Mouse (Mus musculus) forebrain, embryonic 16.5 days (tissue): ENCODE results near the gene Zfp81. TPM values are rescaled to one million over a fixed set of nuclear protein-coding genes. Genes with fewer than 3 reads are reported as not detected.
A peak's percentile ranks its signal among the peaks of the same experiment; 100 is the strongest.
"Not testable (repeated sequence)": the region's sequence is repeated elsewhere in the genome, so short reads cannot be mapped to it uniquely, and the experiment has no call there.

ENCODE experiments used
- ATAC-seq: fragments of 200-750 bp; cut with Nextera tagmentation; 2 replicates; pipeline ENCODE4 v1.8.0; 2017; ENCODE audit warnings: mild to moderate bottlenecking, moderate library complexity
- H3K27ac ChIP-seq: fragments of 300-500 bp; sonication (generic); 2 replicates; pipeline ENCODE4 v1.5.1; 2014; ENCODE audit warnings: low read length, control low read depth
- H3K27me3 ChIP-seq: fragments of 300-500 bp; sonication (generic); replicated peaks from 2 replicates; pipeline ENCODE4 v1.6.1; 2014; ENCODE audit warnings: low read length; ENCODE audit not compliant: control insufficient read depth, insufficient read depth
- H3K36me3 ChIP-seq: fragments of 300-500 bp; sonication (generic); 2 replicates; pipeline ENCODE4 v1.6.1; 2014; ENCODE audit not compliant: control insufficient read depth, insufficient read depth
- H3K4me1 ChIP-seq: fragments of 300-500 bp; sonication (generic); replicated peaks from 2 replicates; pipeline ENCODE4 v1.6.1; 2014; ENCODE audit warnings: low read length; ENCODE audit not compliant: control insufficient read depth, insufficient read depth
- H3K4me2 ChIP-seq: fragments of 300-500 bp; sonication (generic); 2 replicates; pipeline ENCODE4 v1.6.1; 2014; ENCODE audit warnings: mild to moderate bottlenecking, low read length, control low read depth
- H3K4me3 ChIP-seq: fragments of 300-500 bp; sonication (generic); replicated peaks from 2 replicates; pipeline ENCODE4 v1.5.1; 2014; ENCODE audit warnings: mild to moderate bottlenecking, low read length, control low read depth
- H3K9ac ChIP-seq: fragments of 300-500 bp; sonication (generic); replicated peaks from 2 replicates; pipeline ENCODE4 v1.6.1; 2014; ENCODE audit warnings: low read depth, low read length, control low read depth
- H3K9me3 ChIP-seq: fragments of 300-500 bp; sonication (generic); 2 replicates; pipeline ENCODE4 v1.6.1; 2016; ENCODE audit warnings: low read length; ENCODE audit not compliant: control insufficient read depth
- WGBS: fragments of 180-500 bp; shearing (Covaris S2); extraction: QIAGEN DNeasy Blood & Tissue Kit; methylation state at CpG from one replicate; pipeline ENCODE4 v1.1.7; 2014; 5-methylcytosine and 5-hydroxymethylcytosine counted together
- polyA plus RNA-seq: library from polyadenylated mRNA; unstranded; fragments of >200 nt; fragmentation: Nextera tagmentation; extraction: Ambion mirVana; gene quantifications from 2 replicates; pipeline ENCODE4 v1.2.1, GENCODE M21; 2015

Zfp81 gene
- 20.9 and 25.9 TPM in 2 replicates for polyA plus RNA-seq

DNA sequence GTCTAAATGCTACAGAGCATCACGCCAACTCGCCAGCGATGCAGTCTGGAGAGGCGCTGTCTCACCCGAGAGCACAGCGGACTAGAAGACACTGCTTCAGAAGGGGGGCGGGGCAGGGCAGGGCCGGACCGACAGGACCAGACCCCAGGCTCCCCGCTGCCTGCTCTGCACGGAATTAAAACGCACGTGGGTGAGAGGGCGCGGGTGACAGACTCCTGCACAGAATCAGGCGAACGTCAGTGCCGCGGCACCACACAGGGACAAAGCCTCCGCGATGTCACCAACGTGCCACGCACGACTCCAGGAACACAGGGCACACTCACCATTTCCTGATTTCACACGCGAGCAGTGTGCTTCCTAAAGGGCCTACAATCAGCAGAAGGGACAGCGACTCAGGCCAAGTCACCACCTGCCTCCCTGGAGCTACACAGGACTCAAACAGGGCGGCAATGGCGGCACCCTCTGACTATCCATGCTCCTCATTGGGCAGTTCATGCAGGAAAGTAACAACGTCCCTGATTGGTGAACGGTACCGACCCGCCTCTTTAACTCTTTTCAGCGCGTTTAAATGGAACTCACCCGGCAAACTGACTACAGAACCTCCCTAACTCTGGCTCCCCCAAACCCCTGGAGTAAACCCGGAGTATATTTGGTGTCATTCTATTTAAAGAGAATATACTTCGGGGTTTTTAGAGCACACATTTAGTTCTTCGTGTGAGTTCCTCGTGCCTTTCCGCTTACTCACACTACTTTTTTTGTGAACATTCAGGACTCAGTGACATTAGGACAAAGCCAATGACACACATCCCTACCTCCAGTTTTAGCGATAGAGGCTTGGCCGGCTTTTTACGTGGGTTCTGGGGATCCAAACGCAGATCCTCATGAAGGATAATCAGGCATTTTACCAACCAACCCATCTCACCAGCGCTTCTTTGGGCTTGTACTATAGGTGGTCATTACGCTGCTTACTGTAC is at the start of gene Zfp81:
TSS of gene Zfp81 (minus strand) at position 468 of the 974 bp plus-strand sequence.
- 3% methylated on average over 47 of the region's 47 CpGs for WGBS
- Histone ChIP-seq H3K27me3 (no peaks in the 10 kb centered on the region), H3K4me3 (peak within 1 kb of the TSS; percentile 84), H3K4me2 (peak within 1 kb of the TSS; percentile 81), H3K9ac (peak within 1 kb of the TSS; percentile 90), H3K4me1 (peaks cover 8% of the 10 kb centered on the region), H3K36me3 (no peaks in the 10 kb centered on the region), H3K27ac (peak within 1 kb of the TSS; percentile 91), H3K9me3 (no peaks in the 10 kb centered on the region; the same call in 1 of the 2 replicates)
- peak; percentile 100 for ATAC-seq

DNA sequence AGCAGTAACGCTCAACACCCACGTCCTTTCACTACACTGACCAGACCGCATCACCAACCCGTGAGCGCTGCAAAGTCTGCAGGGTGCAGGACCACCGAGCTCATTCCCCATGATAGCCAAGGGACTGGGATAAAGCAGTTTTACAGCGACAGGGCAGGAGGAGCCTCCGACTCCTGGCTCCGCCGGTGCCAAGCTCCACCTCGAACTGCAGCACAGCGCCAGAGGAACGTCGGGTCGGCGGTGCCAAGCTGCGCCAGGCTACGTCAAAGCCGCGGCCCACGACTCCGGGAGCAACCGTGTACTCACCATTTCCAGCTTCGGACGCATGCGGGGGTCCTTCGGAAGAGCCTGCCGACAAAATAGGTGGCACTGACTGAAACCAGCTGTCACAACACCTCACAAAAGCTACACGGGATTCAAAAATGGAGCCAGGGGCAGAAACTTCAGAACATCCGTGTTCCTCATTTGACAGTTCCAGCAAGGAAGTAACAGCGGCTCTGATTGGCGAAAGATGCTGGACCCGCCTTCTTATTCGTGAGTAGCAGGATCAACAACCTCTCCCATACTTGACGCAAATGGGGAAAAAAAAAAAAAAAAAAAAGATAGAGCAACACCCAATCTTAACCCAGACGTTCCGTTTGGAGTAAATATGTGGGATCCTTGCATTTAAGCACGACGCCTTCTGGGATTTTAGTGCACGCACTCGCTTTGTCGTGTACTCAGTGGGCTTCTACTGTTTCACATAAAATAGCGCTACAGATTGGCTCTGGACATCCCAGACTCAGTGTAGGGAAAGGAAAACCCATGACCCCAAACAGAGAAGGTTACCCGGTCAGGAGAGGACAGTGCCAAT is 35.7 kb upstream of the Zfp81 start, which contains the start of gene Zfp101:
TSS of gene Zfp101 (minus strand) at position 460 of the 853 bp plus-strand sequence.
- Histone ChIP-seq H3K9me3 (no peaks in the 10 kb centered on the region), H3K9ac (peak within 1 kb of the TSS; percentile 66), H3K27ac (peak within 1 kb of the TSS; percentile 87), H3K27me3 (no peaks in the 10 kb centered on the region), H3K4me1 (peaks cover 9% of the 10 kb centered on the region), H3K4me2 (peak within 1 kb of the TSS; percentile 65), H3K36me3 (no peaks in the 10 kb centered on the region), H3K4me3 (peak within 1 kb of the TSS; percentile 71)
- peak; percentile 99 for ATAC-seq
- under 1% methylated on average over 44 of the region's 44 CpGs for WGBS

DNA sequence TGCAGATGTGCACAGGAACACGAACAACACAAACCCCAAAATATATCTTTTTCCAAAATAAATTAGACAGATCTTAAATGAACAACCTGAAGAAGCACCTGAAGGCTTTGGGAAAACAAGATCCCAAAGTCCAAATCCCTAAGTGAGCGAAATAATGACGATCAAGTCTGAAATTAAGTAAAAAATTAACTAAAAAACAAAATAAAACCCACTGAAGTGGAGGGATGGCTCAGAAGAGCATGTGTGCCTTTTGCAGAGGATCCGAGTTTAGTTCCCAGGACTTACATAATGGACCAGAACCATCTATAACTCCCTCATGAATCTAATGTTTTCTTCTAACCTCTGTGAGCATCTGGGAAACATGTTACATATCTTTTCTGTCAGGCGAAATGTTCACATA is 33.6 kb upstream of the Zfp81 start:
- Histone ChIP-seq H3K4me3 (no peak overlapping the region), H3K9me3 (no peaks in the 10 kb centered on the region), H3K27ac (no peak overlapping the region), H3K9ac (no peak overlapping the region), H3K4me1 (peaks cover 9% of the 10 kb centered on the region), H3K36me3 (no peaks in the 10 kb centered on the region), H3K4me2 (no peak overlapping the region), H3K27me3 (no peaks in the 10 kb centered on the region)
- no peak for ATAC-seq
- 93% methylated on average over 5 of the region's 5 CpGs for WGBS

DNA sequence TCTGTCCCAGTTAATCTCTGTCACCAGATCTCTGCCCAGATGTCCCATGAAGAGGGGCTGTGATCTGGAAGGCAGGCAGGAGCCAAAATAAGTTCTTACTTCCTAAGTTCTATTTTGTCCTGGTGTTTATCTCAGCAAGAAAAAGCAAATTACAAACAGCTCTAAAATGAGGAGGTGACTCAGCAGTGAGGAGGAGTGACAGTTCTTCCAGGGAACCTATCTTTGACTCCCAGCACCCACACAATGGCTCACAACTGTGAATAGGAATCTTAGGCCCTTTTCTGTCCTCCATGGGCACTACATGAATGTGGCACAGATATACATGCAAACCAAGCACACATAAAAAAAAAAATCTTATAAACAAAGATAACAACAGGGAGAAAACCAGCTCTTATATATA is 27.0 kb upstream of the Zfp81 start:
- ATAC-seq, result no peak
- Histone ChIP-seq H3K36me3 (peaks cover 40% of the 10 kb centered on the region), H3K27ac (no peak overlapping the region), H3K4me1 (no peaks in the 10 kb centered on the region), H3K9ac (no peak overlapping the region), H3K27me3 (no peaks in the 10 kb centered on the region), H3K9me3 (no peaks in the 10 kb centered on the region), H3K4me3 (no peak overlapping the region), H3K4me2 (no peak overlapping the region)

DNA sequence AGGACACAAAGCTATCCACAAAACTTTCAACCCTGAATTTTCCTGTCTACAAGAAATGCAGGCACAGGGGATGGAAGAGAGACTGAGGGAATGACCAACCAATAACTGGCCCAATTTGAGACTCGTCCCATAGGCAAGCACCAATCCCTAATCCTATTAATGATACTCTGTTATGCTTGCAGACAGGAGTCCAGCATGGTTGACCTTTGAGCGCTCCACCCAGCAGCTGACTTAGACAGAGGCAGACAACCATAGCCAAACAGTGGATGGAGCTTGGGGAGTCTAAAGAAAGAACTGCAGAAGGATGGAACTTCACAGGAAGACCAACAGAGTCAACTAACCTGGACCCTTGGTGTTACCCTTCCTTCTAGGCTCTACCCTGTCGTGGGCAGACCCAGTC is 14.1 kb upstream of the Zfp81 start:
- ATAC-seq, result no peak
- no peaks in the 10 kb centered on the region for H3K9me3 ChIP-seq
- no peaks in the 10 kb centered on the region for H3K27me3 ChIP-seq
- no peak overlapping the region for H3K4me2 ChIP-seq
- no peak overlapping the region for H3K27ac ChIP-seq
- no peak overlapping the region for H3K4me3 ChIP-seq
- H3K36me3 ChIP-seq, result no peaks in the 10 kb centered on the region
- no peaks in the 10 kb centered on the region for H3K4me1 ChIP-seq
- WGBS, result 85% methylated on average over 3 of the region's 3 CpGs
- H3K9ac ChIP-seq, result no peak overlapping the region

DNA sequence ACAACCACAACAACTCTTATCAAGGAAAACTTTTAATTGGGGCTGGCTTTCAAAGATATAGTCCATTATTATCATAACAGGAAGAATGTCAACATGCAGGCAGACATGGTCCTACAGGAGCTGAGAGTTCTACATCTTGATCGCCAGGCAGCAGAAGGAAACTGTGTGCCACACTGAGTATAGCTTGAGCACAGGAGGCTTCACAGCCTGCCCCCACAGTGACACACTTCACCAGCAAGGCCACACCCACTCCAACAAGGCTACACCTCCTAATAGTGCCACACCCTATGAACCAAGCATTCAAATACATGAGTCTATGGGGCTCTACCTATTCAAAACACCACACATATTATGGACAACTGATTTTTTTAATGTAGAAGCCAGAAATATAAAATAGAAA is 5.7 kb downstream of the Zfp81 start:
- Histone ChIP-seq H3K4me2 (no peak overlapping the region), H3K4me3 (no peak overlapping the region), H3K27ac (no peak overlapping the region), H3K36me3 (no peaks in the 10 kb centered on the region), H3K4me1 (peaks cover 5% of the 10 kb centered on the region), H3K9ac (no peak overlapping the region), H3K9me3 (peaks cover 12% of the 10 kb centered on the region; the same call in 1 of the 2 replicates), H3K27me3 (no peaks in the 10 kb centered on the region)
- 100% methylated on average over 1 of the region's 1 CpGs for WGBS
- no peak for ATAC-seq

DNA sequence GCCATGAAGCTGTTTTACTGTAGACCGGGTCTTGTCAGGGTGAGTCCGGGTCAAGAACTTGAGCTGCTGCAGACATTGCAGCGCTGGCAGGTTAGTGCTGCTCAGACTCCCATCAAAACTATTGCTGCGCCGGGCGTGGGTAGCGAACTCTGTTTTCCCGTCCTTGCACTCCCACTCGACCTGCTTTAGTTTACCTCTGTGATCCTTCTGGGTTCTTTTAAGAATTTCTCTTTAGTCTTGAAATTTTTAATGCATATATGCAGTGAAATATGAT is 68.9 kb downstream of the Zfp81 start:
- WGBS, result no CpG with 5 or more reads among the region's 9 CpGs
- peak; percentile 59 for ATAC-seq

DNA sequence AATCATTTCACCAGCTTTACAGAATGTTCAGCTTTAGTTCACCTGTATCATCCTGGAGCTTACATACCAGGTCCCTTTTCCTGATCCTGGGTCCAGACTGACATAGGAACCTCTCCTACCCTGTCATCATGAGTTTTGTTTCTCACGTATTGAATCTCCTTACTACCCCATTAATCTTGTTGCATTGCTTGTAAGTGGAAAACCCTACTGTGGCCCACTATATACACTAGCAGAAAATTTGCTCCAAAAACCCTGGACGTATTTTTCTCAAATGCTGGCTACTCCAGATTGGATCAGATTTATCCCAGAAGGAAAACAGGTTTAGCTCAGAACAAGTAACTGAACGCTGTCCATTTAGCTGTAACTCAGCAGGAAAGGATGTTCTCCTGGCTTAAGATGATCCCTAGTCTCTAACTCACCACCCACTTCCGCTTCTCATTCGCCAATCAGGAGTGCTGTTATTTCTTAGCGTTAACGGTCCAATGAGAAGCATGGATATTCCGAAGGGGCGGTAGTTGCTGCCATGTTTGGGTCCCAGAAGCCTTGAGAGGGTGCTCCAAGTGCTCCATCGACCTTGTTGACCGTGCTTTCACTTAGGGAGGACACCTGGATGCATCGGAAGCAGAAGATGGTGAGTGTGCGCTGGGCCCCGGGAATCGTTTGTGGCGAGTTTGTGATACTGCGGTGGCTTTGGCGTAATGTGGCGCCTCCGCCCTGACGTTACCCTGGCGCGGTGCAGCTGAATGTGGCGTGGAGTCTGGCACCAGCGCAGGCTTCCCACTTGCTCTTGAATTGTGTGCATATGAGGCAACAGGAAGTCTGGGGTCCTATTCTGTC is 69.4 kb downstream of the Zfp81 start, which contains the start of gene Zfp955b:
TSS of gene Zfp955b (plus strand) at position 506 of the 837 bp plus-strand sequence.
- not testable (repeated sequence) for H3K9ac ChIP-seq, H3K27me3 ChIP-seq, H3K4me2 ChIP-seq, H3K9me3 ChIP-seq, H3K36me3 ChIP-seq, H3K27ac ChIP-seq, H3K4me3 ChIP-seq, H3K4me1 ChIP-seq
- peak; percentile 100 for ATAC-seq
- no CpG with 5 or more reads among the region's 25 CpGs for WGBS

More for the DNA sequence above, 68.9 kb downstream of the Zfp81 start:
- H3K36me3 ChIP-seq, H3K4me1 ChIP-seq, H3K4me3 ChIP-seq, H3K4me2 ChIP-seq, H3K9ac ChIP-seq, H3K27ac ChIP-seq, H3K9me3 ChIP-seq, H3K27me3 ChIP-seq: not testable (repeated sequence)
